Mouse (Mus musculus): Measurements from ENCODE around the gene Reep3. TPM values are rescaled to one million over a fixed set of nuclear protein-coding genes. Genes with fewer than 3 reads are reported as not detected.
A peak's percentile ranks its signal among the peaks of the same experiment; 100 is the strongest.

The Reep3 gene
- polyA plus RNA-seq, 1 experiment from 2014 or later: 23.2 TPM

DNA sequence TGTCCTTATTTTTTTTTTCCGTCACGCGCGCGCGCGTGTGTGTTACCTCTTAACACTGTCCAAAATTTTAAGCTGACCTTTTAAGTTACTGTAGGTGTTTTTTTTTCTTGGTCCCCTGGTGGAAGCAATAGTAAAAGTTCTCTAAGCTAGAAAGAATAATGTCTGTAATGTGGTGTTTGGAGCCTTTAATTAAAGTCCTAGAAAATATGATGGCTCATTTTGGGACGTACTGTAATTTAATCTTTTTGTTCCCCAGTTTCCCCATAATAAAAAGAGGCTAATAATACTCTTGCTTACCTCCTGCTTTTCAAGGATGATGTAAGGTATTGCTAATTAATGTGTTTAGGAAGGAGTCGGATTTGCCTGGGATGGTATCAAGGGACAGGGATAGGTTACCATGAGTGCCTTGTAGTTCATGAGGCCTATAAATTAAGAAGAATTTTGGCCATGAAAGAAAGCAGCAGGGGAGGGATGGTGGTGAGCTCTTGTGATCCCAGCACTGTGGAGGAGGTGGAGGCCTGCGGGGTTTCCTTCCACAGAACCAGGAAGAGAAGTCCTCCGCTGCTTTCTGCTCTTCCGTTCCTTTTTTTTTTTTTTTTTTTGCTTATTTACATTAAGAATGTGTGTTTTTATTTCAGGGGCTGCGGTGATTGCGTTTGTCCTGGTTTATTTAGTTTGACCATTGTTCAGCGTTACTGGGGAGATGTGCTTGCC is 849 bp upstream of the Reep3 start:
- no peak for ATAC-seq (ENCODE audit: extremely low read depth, insufficient number of reproducible peaks, low FRiP score, low TSS enrichment)
- Histone ChIP-seq H3K4me3 (peak overlapping the region; percentile 90), H3K36me3 (peaks cover 5% of the 10 kb centered on the region), H3K9ac (peak overlapping the region; percentile 100), H3K27ac (replicated peaks) (peak overlapping the region; percentile 99), H3K4me2 (peak overlapping the region; percentile 76), H3K9me3 (no peaks in the 10 kb centered on the region), H3K27me3 (replicated peaks) (no peaks in the 10 kb centered on the region), H3K4me1 (peaks cover 58% of the 10 kb centered on the region)
- 2% methylated on average over 15 of the region's 15 CpGs for WGBS

DNA sequence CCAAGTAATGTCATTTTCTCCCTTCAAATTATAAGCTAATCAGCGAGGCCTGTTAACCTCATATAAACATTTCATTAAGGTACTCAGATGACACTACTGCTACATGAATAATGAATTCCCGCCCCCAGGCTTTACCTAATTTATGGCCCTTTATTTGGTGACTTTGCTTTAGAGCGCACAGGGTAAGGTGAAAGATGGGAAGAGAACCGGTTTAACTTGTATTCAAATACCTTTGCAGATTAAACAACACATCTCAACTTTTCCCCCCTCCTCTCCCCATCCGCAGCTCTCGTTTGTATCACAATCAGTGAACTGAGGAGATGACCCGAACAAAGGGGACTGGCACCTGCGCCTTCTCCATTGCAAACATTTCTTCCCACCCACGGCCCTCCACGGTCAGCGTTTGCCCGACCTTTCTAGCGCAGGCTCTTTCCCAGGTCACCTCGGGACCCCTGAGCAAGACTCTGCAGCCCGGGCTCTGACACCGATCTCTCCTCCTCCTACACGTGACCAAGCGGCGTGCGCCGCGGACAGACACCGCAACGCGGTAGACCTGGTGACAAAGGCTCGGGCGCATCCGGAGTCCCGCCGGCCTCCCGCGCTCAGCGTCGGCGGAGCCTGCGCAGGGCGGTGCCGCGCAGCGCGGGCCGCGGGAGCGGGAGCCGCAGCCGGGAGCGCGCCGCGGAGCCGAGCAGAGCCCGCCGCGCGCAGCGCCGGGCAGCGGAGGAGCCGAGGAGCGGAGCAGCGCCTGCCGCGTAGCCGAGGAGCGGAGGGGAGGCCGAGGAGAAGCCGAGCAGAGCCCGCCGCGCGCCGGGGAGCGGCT is 736 bp downstream of the Reep3 start, which contains the start of gene Jmjd1c:
Gene Jmjd1c, plus strand, starts transcription at position 328 of the 823 bp plus-strand sequence.
- ATAC-seq (ENCODE audit: extremely low read depth, insufficient number of reproducible peaks, low FRiP score, low TSS enrichment): peak; percentile 67; the same call in 1 of the 2 replicates
- peak within 1 kb of the TSS; percentile 76 for H3K4me2 ChIP-seq
- H3K9me3 ChIP-seq: no peaks in the 10 kb centered on the region
- H3K36me3 ChIP-seq: peaks cover 9% of the 10 kb centered on the region
- H3K27me3 ChIP-seq (replicated peaks): no peaks in the 10 kb centered on the region
- H3K9ac ChIP-seq: peak within 1 kb of the TSS; percentile 100
- peak within 1 kb of the TSS; percentile 90 for H3K4me3 ChIP-seq
- 2% methylated on average over 59 of the region's 73 CpGs for WGBS
- peaks cover 42% of the 10 kb centered on the region for H3K4me1 ChIP-seq
- peak within 1 kb of the TSS; percentile 99 for H3K27ac ChIP-seq (replicated peaks)

DNA sequence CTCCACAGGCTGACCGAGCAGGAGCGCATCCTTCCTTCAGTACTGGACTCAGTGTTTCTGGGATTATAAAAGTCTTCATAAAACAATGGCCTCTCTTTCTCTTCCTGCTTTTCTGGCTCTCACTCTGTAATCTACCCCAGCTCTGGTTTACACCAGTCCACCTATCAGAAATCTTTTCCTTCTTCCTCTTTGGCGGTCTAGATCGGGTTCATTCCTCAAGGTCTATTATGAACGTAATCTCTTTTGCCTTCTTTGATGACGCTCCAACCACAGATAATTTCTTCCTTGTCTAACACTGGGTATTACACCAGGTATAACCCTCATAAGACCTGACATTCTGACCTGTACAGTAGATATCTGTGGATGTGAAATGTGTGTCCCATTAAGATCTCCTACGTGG is 1.8 kb downstream of the Reep3 start:
- Histone ChIP-seq H3K27ac (replicated peaks) (no peak overlapping the region), H3K27me3 (replicated peaks) (no peaks in the 10 kb centered on the region), H3K36me3 (peaks cover 9% of the 10 kb centered on the region), H3K9me3 (no peaks in the 10 kb centered on the region), H3K4me3 (no peak overlapping the region), H3K9ac (no peak overlapping the region), H3K4me2 (peak overlapping the region; percentile 76), H3K4me1 (peaks cover 31% of the 10 kb centered on the region)
- ATAC-seq (ENCODE audit: extremely low read depth, insufficient number of reproducible peaks, low FRiP score, low TSS enrichment): no peak
- 75% methylated on average over 7 of the region's 7 CpGs for WGBS

- no peak for ATAC-seq (ENCODE audit: extremely low read depth, insufficient number of reproducible peaks, low FRiP score, low TSS enrichment)
- no peak overlapping the region for H3K27ac ChIP-seq (replicated peaks)
- no peaks in the 10 kb centered on the region for H3K27me3 ChIP-seq (replicated peaks)
- H3K4me3 ChIP-seq: no peak overlapping the region
- peaks cover 13% of the 10 kb centered on the region for H3K36me3 ChIP-seq
- H3K9ac ChIP-seq: no peak overlapping the region
- 83% methylated on average over 4 of the region's 4 CpGs for WGBS
- H3K9me3 ChIP-seq: no peaks in the 10 kb centered on the region
- H3K4me2 ChIP-seq: no peak overlapping the region
- H3K4me1 ChIP-seq: peaks cover 32% of the 10 kb centered on the region
These were observed 6.1 kb downstream of the Reep3 start for GRCm38 (mm10) chr10:67090611-67091010.

DNA sequence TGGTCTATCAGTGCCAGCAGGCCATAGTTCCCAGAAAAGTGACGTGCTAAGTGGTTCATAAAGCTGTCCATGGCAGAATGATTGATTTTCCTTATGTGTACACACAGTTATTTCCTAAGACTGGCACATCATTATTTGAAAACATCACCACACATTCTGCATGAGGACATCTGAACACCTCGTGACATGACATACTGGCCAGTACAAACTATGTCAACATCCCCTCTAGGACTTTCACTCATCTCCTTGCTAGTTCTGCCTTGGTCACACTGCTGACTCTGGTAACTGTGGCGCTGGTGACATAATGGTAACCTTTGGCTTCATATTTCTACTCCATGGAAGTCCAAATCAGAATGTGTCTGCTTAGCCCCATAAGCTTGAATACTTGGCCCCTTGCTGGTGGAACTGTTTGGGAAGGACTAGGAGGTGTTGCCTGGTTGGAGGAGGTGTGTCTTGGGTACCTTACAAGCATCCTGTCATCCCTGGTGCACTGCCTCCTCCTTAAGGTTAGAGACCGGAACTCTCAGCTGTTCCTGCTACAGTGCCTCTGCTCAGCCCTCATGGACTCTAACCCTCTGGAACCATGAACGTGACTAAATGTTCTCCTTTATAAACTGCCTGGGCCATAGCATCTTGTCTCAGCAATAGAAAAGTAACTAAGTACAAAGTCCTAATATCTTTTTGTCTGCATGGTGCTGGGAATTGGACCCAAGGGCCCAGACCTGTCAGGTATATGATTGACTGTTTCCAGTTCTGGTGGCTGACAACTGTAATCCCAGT is 9.1 kb downstream of the Reep3 start:
- no peaks in the 10 kb centered on the region for H3K9me3 ChIP-seq
- H3K4me3 ChIP-seq: no peak overlapping the region
- peaks cover 34% of the 10 kb centered on the region for H3K4me1 ChIP-seq
- peaks cover 9% of the 10 kb centered on the region for H3K36me3 ChIP-seq
- ATAC-seq (ENCODE audit: extremely low read depth, insufficient number of reproducible peaks, low FRiP score, low TSS enrichment): no peak
- no peaks in the 10 kb centered on the region for H3K27me3 ChIP-seq (replicated peaks)
- H3K4me2 ChIP-seq: no peak overlapping the region
- H3K9ac ChIP-seq: no peak overlapping the region
- 85% methylated on average over 5 of the region's 5 CpGs for WGBS
- H3K27ac ChIP-seq (replicated peaks): no peak overlapping the region

DNA sequence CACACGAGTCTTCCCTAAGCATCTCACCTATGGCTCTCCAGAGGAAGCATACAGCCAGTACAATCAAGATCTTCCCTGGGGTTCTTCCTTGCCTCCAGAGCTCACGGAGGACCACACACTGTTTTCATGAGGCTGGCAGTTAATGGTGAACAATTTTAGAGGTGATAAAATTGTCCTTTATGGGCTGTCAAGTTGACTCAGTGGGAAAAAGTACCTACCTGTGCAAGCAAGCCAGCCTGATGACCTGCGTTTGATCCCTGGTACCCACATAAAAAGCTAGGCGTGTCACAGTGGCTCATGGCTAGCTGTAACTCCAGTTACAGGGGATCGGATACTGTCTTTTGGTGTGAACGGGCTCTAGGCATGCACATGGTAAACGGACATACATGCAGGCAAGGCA is 10.8 kb downstream of the Reep3 start:
- Histone ChIP-seq H3K27ac (replicated peaks) (no peak overlapping the region), H3K9me3 (no peaks in the 10 kb centered on the region), H3K4me2 (no peak overlapping the region), H3K36me3 (0 out of 2 replicates have a peak, but pooled peaks cover 4% of the 10 kb centered on the region), H3K27me3 (replicated peaks) (no peaks in the 10 kb centered on the region), H3K4me3 (no peak overlapping the region), H3K4me1 (peaks cover 51% of the 10 kb centered on the region), H3K9ac (no peak overlapping the region)
- 85% methylated on average over 7 of the region's 7 CpGs for WGBS
- no peak for ATAC-seq (ENCODE audit: extremely low read depth, insufficient number of reproducible peaks, low FRiP score, low TSS enrichment)

DNA sequence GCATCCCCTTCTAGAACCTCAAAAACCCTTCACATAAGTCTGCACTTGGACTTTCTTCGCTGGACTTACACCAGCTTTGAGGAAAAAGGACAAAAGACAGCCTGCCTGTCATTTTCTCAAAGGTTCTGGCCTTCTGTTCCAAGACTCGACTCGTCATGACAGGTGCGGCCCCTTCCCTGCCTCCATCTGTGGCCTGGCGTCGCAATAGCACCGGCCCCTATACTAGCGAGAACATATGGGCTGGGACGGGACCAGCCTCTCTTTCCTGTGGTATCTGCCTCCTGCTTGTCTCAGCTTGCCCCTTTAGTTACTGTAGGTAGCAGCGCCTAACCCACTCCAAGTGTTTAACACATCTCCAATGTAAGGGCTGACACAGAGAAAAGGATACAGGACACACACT is 11.6 kb downstream of the Reep3 start:
- no peaks in the 10 kb centered on the region for H3K27me3 ChIP-seq (replicated peaks)
- no peak overlapping the region for H3K9ac ChIP-seq
- H3K4me2 ChIP-seq: no peak overlapping the region
- H3K4me1 ChIP-seq: peaks cover 55% of the 10 kb centered on the region
- H3K9me3 ChIP-seq: no peaks in the 10 kb centered on the region
- no peak overlapping the region for H3K27ac ChIP-seq (replicated peaks)
- 86% methylated on average over 10 of the region's 10 CpGs for WGBS
- 0 out of 2 replicates have a peak, but pooled peaks cover 4% of the 10 kb centered on the region for H3K36me3 ChIP-seq
- no peak for ATAC-seq (ENCODE audit: extremely low read depth, insufficient number of reproducible peaks, low FRiP score, low TSS enrichment)
- no peak overlapping the region for H3K4me3 ChIP-seq

DNA sequence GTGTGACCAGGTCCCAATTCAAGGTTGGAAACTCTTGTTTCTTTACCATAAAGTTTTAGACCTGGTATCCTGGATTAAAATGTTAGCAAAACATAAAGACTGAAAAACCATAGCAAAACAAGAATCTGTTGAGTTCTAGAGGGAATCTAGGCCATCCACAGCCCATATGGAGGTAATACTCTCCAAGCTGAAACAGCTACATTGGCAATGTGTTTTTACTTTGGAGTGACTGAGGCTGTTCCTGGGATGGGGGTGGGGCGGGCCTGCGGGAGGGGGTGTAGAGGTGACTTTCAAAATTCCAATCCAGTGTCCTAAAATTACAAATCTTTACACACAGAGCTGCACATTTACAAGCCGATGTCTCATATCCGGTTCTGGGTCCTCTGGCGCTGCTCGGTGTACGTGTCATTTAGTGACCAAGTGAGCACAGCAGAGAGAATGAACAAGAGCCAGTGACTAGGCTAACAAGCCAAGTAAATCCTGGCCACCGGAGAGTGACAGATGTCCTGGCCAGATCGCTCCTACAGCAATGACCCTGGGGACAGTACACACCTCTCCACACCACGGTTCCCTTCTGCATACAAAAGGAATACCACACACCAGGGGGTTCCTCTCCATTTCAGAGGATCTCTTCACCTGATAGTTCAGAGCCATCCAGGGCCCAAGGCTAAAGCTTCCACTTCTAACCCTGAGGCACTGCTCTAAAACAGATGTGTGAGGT is 13.1 kb downstream of the Reep3 start:
- Histone ChIP-seq H3K9me3 (no peaks in the 10 kb centered on the region), H3K9ac (no peak overlapping the region), H3K27ac (replicated peaks) (no peak overlapping the region), H3K4me1 (peaks cover 62% of the 10 kb centered on the region), H3K27me3 (replicated peaks) (no peaks in the 10 kb centered on the region), H3K36me3 (0 out of 2 replicates have a peak, but pooled peaks cover 4% of the 10 kb centered on the region), H3K4me3 (no peak overlapping the region), H3K4me2 (no peak overlapping the region)
- WGBS: 70% methylated on average over 10 of the region's 10 CpGs
- no peak for ATAC-seq (ENCODE audit: extremely low read depth, insufficient number of reproducible peaks, low FRiP score, low TSS enrichment)

DNA sequence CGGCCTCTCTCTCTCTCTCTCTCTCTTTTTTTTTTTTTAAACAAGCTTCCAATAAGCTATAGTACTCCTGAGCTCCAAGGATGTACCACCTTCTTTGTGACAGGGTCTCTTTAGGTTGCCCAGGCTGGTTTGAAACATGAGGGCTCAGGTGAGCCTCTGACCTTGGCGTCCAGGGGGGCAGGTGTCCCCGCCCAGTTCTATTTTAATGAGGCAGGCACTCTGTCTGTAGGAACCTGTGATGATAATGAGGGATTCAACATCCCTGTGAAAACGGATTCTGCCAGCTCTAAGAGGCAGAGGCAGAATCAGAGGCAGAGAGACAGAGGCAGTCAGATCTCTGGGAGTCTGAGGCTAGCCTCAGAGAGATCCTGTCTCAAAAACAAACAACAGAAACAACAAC is 14.2 kb downstream of the Reep3 start:
- WGBS: 85% methylated on average over 4 of the region's 4 CpGs
- no peak overlapping the region for H3K9ac ChIP-seq
- H3K4me1 ChIP-seq: peaks cover 63% of the 10 kb centered on the region
- H3K4me2 ChIP-seq: no peak overlapping the region
- no peak overlapping the region for H3K27ac ChIP-seq (replicated peaks)
- no peaks in the 10 kb centered on the region for H3K36me3 ChIP-seq
- H3K27me3 ChIP-seq (replicated peaks): no peaks in the 10 kb centered on the region
- no peaks in the 10 kb centered on the region for H3K9me3 ChIP-seq
- H3K4me3 ChIP-seq: no peak overlapping the region
- no peak for ATAC-seq (ENCODE audit: extremely low read depth, insufficient number of reproducible peaks, low FRiP score, low TSS enrichment)

GRCm38 (mm10) chr10:67081206-67082007 is 15.3 kb downstream of the Reep3 start:
- 77% methylated on average over 18 of the region's 18 CpGs for WGBS
- Histone ChIP-seq H3K9ac (no peak overlapping the region), H3K36me3 (no peaks in the 10 kb centered on the region), H3K9me3 (no peaks in the 10 kb centered on the region), H3K4me1 (peaks cover 55% of the 10 kb centered on the region), H3K27me3 (replicated peaks) (no peaks in the 10 kb centered on the region), H3K27ac (replicated peaks) (peak overlapping the region; percentile 37), H3K4me2 (no peak overlapping the region), H3K4me3 (no peak overlapping the region)
- ATAC-seq (ENCODE audit: extremely low read depth, insufficient number of reproducible peaks, low FRiP score, low TSS enrichment): no peak
